Mouse (Mus musculus): ENCODE data around the gene Nup210. TPM values are rescaled to one million over a fixed set of nuclear protein-coding genes. Genes with fewer than 3 reads are reported as not detected.

Nup210 gene
- polyA plus RNA-seq, 3 experiments from 2014 or later, result 51.5 to 81.0 (median 66.2) TPM

Other genes starting within 250 kb of the Nup210 start
- gene Iqsec1, start 128.1 kb downstream of the Nup210 start, polyA plus RNA-seq (2017; shearing (Covaris generic)), result 10 to 100 TPM in 2 of 3 experiments, 1 to 10 TPM in 1; 9.8 to 12.2 (median 10.0) TPM
- gene Hdac11, start 39.8 kb upstream of the Nup210 start, polyA plus RNA-seq (2017; shearing (Covaris generic)), result 1 to 10 TPM in 2 of 3 experiments, under 1 TPM in 1; 0.80 to 1.5 (median 1.4) TPM
- 1 to 10 TPM in 1 of 3 experiments, under 1 TPM in 1, not detected in 1; 0.22 to 1.2 TPM for gene Fbln2, start 95.6 kb upstream of the Nup210 start, polyA plus RNA-seq (2017; shearing (Covaris generic))

All from inflammation-experienced regulatory T-cells, adult 6 months (primary cell).